Mouse (Mus musculus) c-Kit-positive CD71-positive TER-119-positive erythroid progenitor cells, embryonic 14.5 days (primary cell): ENCODE measurements around the gene Rimkla.
"Not testable (repeated sequence)": the region's sequence is repeated elsewhere in the genome, so short reads cannot be mapped to it uniquely, and the experiment has no call there.

Experiments used
- DNase-seq: peaks from one replicate; pipeline ENCODE4 v3.0.0-alpha.2; 2013; ENCODE audit warnings: low spot score

Rimkla gene

GRCm38 (mm10) chr4:119492291-119492932 lies at the start of gene Rimkla:
Rimkla (minus strand) TSS chr4:119492628.
- no peak for DNase-seq

DNA sequence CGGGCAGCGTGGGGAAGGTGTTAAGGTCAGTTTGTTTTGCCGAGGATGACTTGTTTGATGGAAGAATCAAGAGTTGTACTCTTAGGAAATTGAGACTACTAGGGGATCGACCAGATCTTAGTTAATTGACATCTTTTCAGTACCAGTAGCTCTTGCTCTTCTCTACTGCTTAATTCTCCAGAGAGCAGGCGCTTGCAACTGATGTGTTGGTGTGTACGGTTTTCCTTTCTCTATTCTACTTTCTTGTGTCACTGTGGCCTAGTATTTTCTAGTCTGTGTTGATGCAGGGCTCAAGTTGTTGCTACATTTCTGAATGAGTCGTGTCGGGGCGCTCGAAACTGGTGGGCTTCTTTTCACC lies 48.1 kb upstream of the Rimkla start:
- no peak for DNase-seq

GRCm38 (mm10) chr4:119539836-119540532 lies 47.6 kb upstream of the Rimkla start:
- peak; percentile 27 for DNase-seq

- peak; percentile 86 for DNase-seq
Observed at GRCm38 (mm10) chr4:119539031-119539824, 46.8 kb upstream of the Rimkla start, which contains the start of gene Frg2f1. Frg2f1 (minus strand) TSS chr4:119539529.

DNA sequence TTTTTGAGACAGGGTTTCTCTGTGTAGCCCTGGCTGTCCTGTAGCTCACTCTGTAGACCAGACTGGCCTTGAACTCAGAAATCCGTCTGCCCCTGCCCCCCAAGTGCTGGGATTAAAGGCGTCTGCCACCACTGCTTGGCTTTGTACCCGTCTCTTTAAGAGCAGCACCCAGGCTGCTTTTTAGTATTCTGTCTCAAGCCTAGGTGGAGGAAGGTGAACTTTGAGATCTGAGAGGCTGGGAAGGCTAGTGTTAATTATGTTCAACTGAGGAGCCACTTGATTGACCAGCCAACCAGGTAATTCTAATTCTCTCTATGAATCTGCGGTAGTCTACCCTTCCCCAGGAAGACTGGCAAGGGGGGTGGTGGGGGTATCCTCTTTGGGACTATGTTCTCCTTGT lies 45.0 kb upstream of the Rimkla start:
- DNase-seq, result no peak

DNA sequence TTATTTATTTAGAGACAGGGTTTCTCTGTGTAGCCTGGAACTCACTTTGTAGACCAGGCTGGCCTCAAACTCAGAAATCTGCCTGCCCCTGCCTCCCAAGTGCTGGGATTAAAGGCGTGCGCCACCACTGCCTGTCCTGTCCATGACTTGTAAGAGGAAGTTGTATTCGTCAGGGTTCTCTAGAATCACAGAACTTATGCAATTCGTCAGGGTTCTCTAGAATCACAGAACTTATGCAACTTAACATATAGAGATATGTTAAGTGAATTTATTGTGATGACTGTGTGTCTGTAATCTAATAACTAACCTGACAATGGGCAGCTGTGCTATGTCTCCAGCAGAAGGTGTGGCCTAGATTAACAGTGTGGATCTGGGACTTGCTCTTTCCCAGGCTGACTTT lies 44.2 kb upstream of the Rimkla start, which contains the start of gene Foxj3:
Gene Foxj3, plus strand, starts transcription at position 390 of the 400 bp plus-strand sequence.
- DNase-seq, result not testable (repeated sequence)

DNA sequence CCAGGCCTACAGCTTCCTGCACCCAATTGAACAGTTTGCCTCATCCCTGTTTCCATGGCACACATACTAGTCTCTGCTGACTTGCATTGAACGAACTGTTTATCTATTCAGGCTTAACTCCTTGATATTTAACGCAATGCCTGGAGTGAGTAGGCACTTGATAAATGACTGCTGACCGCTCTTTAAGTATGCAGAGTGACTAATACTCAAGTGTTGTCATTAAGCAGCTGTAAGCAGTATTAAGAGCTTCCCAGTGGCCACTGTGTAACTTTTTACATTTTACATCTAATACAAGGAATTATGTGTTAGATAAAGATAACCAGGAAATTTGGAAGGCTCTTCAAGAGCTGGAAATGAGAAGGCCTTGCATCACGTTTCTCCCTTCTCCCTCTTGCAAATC lies 42.7 kb upstream of the Rimkla start:
- no peak for DNase-seq

GRCm38 (mm10) chr4:119531813-119532212 lies 39.4 kb upstream of the Rimkla start:
- no peak for DNase-seq

- DNase-seq, result no peak
Observed at GRCm38 (mm10) chr4:119526329-119526845, 34.0 kb upstream of the Rimkla start.

GRCm38 (mm10) chr4:119524466-119524865 lies 32.0 kb upstream of the Rimkla start:
- no peak for DNase-seq

GRCm38 (mm10) chr4:119524010-119524409 lies 31.6 kb upstream of the Rimkla start:
- no peak for DNase-seq

- no peak for DNase-seq
Observed at GRCm38 (mm10) chr4:119523575-119523974, 31.1 kb upstream of the Rimkla start.

DNA sequence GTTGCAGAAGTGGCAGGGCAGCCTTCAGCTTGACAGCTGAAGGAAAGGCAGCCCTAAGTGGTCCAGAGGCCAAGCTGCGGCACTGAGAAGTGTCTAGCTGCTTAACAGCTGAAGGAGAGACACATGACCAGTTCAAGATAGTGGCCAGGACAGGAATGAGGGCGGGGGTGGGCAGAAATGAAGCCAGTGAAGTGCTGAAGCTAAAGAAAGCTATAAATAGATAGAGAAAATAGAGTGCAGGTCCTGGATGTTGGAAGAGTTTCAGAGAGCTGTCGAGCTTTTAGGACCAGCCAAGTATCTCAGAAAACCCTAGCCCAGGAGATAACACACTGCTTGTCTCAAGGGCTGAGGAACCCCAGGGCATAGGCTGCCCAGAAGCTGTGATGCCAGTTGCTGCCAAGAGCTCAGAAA lies 20.3 kb upstream of the Rimkla start:
- DNase-seq, result no peak

DNA sequence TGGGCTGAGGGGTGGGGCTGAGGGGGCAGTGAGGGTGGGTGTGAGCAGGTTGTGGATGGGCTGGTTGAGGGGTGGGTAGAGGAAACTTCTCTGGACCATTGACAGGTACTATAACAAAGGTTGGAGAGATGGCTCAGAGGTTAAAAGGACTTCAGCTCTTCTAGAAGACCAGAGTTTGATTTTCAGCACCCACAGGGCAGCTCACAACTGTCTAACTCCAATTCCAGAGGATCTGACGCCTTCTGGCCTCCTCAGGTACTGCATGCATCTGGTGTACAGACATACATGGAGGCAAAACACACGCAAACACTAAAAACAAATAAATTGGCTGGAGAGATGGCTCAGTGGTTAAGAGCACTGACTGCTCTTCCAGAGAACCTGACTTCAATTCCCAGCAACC lies 19.2 kb upstream of the Rimkla start:
- no peak for DNase-seq

- no peak for DNase-seq
Observed at GRCm38 (mm10) chr4:119498319-119498848, 6.0 kb upstream of the Rimkla start.

- no peak for DNase-seq
Observed at GRCm38 (mm10) chr4:119492933-119493327, 502 bp upstream of the Rimkla start.

- peak; percentile 34 for DNase-seq
Observed at GRCm38 (mm10) chr4:119490806-119491205, 1.6 kb downstream of the Rimkla start.

DNA sequence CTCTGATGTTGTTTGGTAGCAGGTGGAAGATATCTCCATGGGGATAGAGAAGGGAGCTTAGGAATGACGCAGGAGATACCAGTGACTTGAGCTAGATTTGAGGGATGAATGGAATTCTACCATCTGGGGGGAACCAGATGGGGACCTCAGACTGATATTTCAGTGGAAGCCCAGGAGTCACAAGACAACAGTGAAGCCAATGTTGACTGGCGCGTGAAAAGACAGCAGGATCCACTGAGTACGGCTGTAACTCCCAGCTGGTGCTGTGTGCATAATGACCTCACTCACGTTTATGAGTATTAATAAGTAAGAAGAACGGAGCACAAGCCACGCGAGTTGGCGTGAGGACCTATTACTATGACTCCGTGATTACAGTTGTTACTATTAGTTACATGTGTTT lies 2.8 kb downstream of the Rimkla start:
- DNase-seq, result no peak

GRCm38 (mm10) chr4:119484882-119485281 lies 7.5 kb downstream of the Rimkla start:
- DNase-seq, result no peak

DNA sequence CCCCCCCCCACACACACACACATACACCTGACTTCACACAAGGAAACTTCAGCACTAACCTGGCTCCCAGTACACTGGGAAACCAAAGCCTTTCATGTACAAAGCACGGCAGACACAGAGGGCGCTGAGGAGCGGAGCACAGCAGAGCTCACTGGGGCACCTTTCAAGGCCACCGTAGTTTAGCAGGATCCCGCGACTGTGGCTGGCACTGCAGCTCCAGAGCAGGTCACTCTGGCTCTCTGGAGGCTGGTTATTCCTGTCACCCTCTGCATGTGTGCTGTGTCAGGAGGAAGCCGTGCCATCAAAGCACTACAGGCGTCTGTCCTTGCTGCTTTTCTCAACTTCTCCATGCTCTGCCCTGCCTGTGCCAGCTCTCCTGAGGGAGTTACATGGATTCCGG lies 9.4 kb downstream of the Rimkla start:
- DNase-seq, result no peak

DNA sequence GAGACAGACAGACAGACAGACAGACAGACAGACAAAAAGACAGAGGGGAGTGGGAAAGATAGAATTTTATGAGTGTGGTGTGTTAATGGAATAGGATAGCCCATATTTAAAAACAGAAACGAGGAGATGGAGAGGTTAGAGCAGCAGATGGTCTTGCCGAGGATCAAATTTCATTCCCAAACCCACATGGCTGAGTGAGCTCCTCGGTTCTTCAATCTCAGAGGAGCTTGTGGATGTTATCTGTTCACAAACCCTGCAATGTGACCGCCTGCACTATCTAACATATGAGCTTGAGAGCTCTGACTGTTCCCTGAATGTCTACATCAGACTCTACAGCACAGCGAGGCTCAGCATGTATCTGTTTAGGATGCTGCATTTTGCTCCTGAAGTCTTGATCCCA lies 19.3 kb downstream of the Rimkla start:
- DNase-seq, result no peak

DNA sequence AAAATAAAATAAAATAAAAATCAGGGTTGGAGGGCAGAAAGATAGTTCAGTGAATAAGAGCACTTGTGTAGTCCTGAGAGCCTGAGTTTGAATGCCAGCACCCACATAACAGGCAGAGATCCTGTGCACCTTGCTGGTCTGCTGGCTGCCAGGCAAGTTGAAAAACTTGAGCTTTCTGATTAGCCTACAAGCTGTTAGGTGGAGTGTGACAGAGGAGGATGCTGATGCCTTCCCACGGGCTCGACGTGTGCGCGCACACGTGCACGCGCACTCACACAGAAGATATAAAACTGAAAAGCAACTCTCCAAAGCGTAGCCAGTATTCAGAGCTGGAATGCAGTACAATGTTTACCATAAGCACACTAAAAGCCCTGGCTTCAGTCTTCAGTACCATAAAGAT lies 19.9 kb downstream of the Rimkla start:
- no peak for DNase-seq
